Mouse (Mus musculus) telencephalon, adult 2 months (tissue): ENCODE results near the gene Atp2b2.
A peak's percentile ranks its signal among the peaks of the same experiment; 100 is the strongest.

Source experiments
- DNase-seq: peaks from one replicate; pipeline ENCODE4 v3.0.0-alpha.2; 2011; ENCODE audit warnings: low read depth, low spot score

Gene Atp2b2

GRCm38 (mm10) chr6:113942355-113942754, 100.1 kb downstream of the Atp2b2 start:
- DNase-seq: no peak

- no peak for DNase-seq
Measured at GRCm38 (mm10) chr6:113941324-113941723, 101.1 kb downstream of the Atp2b2 start.

GRCm38 (mm10) chr6:113939442-113939841, 103.0 kb downstream of the Atp2b2 start:
- no peak for DNase-seq

GRCm38 (mm10) chr6:113936811-113937508, 105.5 kb downstream of the Atp2b2 start:
- DNase-seq: no peak

GRCm38 (mm10) chr6:113936111-113936510, 106.3 kb downstream of the Atp2b2 start:
- DNase-seq: no peak

- peak; percentile 96 for DNase-seq
Measured at GRCm38 (mm10) chr6:113934692-113935091, 107.7 kb downstream of the Atp2b2 start.

- no peak for DNase-seq
Measured at GRCm38 (mm10) chr6:113933261-113934151, 108.9 kb downstream of the Atp2b2 start.

- no peak for DNase-seq
Measured at GRCm38 (mm10) chr6:113929191-113929875, 113.1 kb downstream of the Atp2b2 start.

- no peak for DNase-seq
Measured at GRCm38 (mm10) chr6:113923249-113923648, 119.2 kb downstream of the Atp2b2 start.

- no peak for DNase-seq
Measured at GRCm38 (mm10) chr6:113920466-113920865, 121.9 kb downstream of the Atp2b2 start.

GRCm38 (mm10) chr6:113912753-113913152, 129.7 kb downstream of the Atp2b2 start:
- no peak for DNase-seq

- no peak for DNase-seq
Measured at GRCm38 (mm10) chr6:113911094-113911493, 131.3 kb downstream of the Atp2b2 start.

- DNase-seq: no peak
Measured at GRCm38 (mm10) chr6:113910411-113911055, 131.9 kb downstream of the Atp2b2 start.

GRCm38 (mm10) chr6:113909836-113910235, 132.6 kb downstream of the Atp2b2 start:
- DNase-seq: no peak

GRCm38 (mm10) chr6:113908066-113908465, 134.3 kb downstream of the Atp2b2 start:
- DNase-seq: no peak

- no peak for DNase-seq
Measured at GRCm38 (mm10) chr6:113904406-113904805, 138.0 kb downstream of the Atp2b2 start.

- no peak for DNase-seq
Measured at GRCm38 (mm10) chr6:113896023-113896422, 146.4 kb downstream of the Atp2b2 start.

GRCm38 (mm10) chr6:113894008-113894407, 148.4 kb downstream of the Atp2b2 start:
- DNase-seq: no peak

- DNase-seq: no peak
Measured at GRCm38 (mm10) chr6:113892091-113892674, 150.2 kb downstream of the Atp2b2 start.

GRCm38 (mm10) chr6:113891225-113891967, 151.0 kb downstream of the Atp2b2 start:
- no peak for DNase-seq

- no peak for DNase-seq
Measured at GRCm38 (mm10) chr6:113890858-113891213, 151.6 kb downstream of the Atp2b2 start.
